Mouse (Mus musculus): ENCODE data around the gene Vps8. TPM values are rescaled to one million over a fixed set of nuclear protein-coding genes. Genes with fewer than 3 reads are reported as not detected.

The Vps8 gene
- polyA plus RNA-seq, 1 experiment from 2014 or later, result 41.1 TPM

- Histone ChIP-seq H3K4me2 (ENCODE audit: low read length) (no peak overlapping the region), H3K27ac (replicated peaks; ENCODE audit: low read depth, low read length) (no peak overlapping the region), H3K4me1 (ENCODE audit: control insufficient read depth, insufficient read depth, low read length) (no peaks in the 10 kb centered on the region), H3K27me3 (ENCODE audit: control insufficient read depth, insufficient read depth, low read length) (no peaks in the 10 kb centered on the region), H3K9ac (replicated peaks; ENCODE audit: low read length) (no peak overlapping the region), H3K4me3 (replicated peaks; ENCODE audit: low read depth, low read length) (no peak overlapping the region), H3K36me3 (ENCODE audit: control insufficient read depth, insufficient read depth, low read length) (peaks cover 8% of the 10 kb centered on the region), H3K9me3 (ENCODE audit: control insufficient read depth, low read length) (no peaks in the 10 kb centered on the region)
- no peak for ATAC-seq (ENCODE audit: low FRiP score, low TSS enrichment)
- WGBS, result 91% methylated on average over 11 of the region's 11 CpGs
- DNase-seq, result no peak
Observed at GRCm38 (mm10) chr16:21637201-21637819, 214.4 kb downstream of the Vps8 start.

DNA sequence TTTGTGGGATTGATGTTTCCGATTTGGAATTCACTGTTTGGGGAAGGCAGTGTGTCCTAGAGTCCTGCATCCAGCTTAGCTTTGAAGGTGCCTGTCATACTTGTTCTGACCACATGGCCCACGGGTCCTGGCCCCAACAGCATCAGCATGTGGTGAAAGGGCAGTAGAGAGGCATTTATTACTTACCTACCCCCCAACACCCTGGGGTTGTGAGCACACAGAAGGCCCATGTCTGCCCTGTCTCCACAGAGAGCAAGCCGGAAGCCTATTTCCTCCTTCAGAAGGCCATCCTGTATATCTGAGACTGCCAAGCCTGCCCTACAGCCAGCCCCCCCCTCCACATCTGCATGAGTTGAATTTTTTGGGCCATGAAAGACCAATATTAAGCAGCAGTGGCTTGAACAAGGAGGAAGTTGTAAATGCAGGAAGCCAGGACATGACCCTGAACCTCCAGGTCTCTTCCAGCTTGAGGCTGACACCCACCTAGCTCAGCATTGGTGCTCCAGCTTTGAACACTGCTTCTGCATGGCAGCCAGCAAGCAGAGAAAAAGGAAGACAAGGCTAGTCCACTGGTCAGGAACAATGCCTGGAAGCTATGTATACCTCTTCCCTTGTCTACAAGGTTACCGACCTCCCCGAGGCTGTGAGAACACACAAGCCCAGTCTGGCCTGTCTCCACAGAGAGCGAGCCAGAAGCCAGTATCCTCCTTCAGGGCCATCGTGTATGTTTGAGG lies 218.0 kb downstream of the Vps8 start:
- ATAC-seq (ENCODE audit: low FRiP score, low TSS enrichment) (no peak), DNase-seq (no peak)
- 91% methylated on average over 7 of the region's 7 CpGs for WGBS
- Histone ChIP-seq H3K36me3 (ENCODE audit: control insufficient read depth, insufficient read depth, low read length) (peaks cover 13% of the 10 kb centered on the region), H3K4me2 (ENCODE audit: low read length) (no peak overlapping the region), H3K9me3 (ENCODE audit: control insufficient read depth, low read length) (no peaks in the 10 kb centered on the region), H3K27ac (replicated peaks; ENCODE audit: low read depth, low read length) (no peak overlapping the region), H3K4me3 (replicated peaks; ENCODE audit: low read depth, low read length) (no peak overlapping the region), H3K4me1 (ENCODE audit: control insufficient read depth, insufficient read depth, low read length) (peaks cover 12% of the 10 kb centered on the region; the same call in 1 of the 2 replicates), H3K9ac (replicated peaks; ENCODE audit: low read length) (no peak overlapping the region), H3K27me3 (ENCODE audit: control insufficient read depth, insufficient read depth, low read length) (no peaks in the 10 kb centered on the region)

DNA sequence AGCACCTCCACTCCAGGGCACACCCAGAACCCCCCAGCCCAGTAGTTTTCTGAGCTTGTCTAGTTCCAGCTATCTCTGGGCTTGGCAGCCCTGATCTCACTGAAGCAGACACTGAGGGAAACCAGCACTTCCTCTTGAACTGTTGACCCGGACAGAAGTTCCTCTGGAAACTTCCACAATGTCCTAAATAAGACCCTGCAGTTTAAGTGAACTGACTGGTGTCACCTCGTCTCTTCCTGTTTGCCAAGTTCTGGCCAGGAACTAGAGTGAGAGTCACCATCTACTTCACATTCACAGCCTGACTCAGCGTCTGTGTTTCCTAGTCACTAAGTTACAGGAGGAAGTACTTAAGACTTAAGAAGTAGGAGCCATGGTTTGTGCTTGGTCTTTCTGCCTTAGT lies 219.0 kb downstream of the Vps8 start:
- Histone ChIP-seq H3K9me3 (ENCODE audit: control insufficient read depth, low read length) (no peaks in the 10 kb centered on the region), H3K36me3 (ENCODE audit: control insufficient read depth, insufficient read depth, low read length) (peaks cover 17% of the 10 kb centered on the region), H3K4me3 (replicated peaks; ENCODE audit: low read depth, low read length) (no peak overlapping the region), H3K27ac (replicated peaks; ENCODE audit: low read depth, low read length) (no peak overlapping the region), H3K9ac (replicated peaks; ENCODE audit: low read length) (no peak overlapping the region), H3K4me2 (ENCODE audit: low read length) (no peak overlapping the region), H3K4me1 (ENCODE audit: control insufficient read depth, insufficient read depth, low read length) (peaks cover 20% of the 10 kb centered on the region; the same call in 1 of the 2 replicates), H3K27me3 (ENCODE audit: control insufficient read depth, insufficient read depth, low read length) (no peaks in the 10 kb centered on the region)
- WGBS, result 91% methylated on average over 3 of the region's 3 CpGs
- DNase-seq (no peak), ATAC-seq (ENCODE audit: low FRiP score, low TSS enrichment) (no peak)

DNA sequence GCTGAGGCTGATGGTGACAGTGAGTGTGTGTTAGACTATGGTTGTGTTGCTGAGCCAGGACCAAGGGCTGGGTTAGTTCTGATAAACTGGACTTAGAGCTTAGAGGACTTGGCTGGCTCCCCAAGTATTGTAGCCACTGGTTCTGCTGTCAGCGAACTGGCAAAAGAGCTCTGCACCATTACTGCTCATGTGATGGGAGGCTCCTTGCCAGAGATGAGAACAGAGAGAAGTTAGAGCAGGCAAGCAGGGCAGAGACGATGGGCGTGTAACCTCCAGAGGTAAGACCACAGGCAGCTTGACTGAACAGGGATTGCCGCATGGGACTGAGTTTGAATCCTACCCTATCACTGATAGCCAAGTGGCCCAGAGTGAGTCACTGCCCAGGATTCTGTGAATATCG lies 220.0 kb downstream of the Vps8 start:
- Histone ChIP-seq H3K9ac (replicated peaks; ENCODE audit: low read length) (no peak overlapping the region), H3K27me3 (ENCODE audit: control insufficient read depth, insufficient read depth, low read length) (no peaks in the 10 kb centered on the region), H3K36me3 (ENCODE audit: control insufficient read depth, insufficient read depth, low read length) (peaks cover 23% of the 10 kb centered on the region), H3K9me3 (ENCODE audit: control insufficient read depth, low read length) (no peaks in the 10 kb centered on the region), H3K4me2 (ENCODE audit: low read length) (no peak overlapping the region), H3K4me3 (replicated peaks; ENCODE audit: low read depth, low read length) (no peak overlapping the region), H3K27ac (replicated peaks; ENCODE audit: low read depth, low read length) (no peak overlapping the region), H3K4me1 (ENCODE audit: control insufficient read depth, insufficient read depth, low read length) (peaks cover 20% of the 10 kb centered on the region; the same call in 1 of the 2 replicates)
- DNase-seq (no peak), ATAC-seq (ENCODE audit: low FRiP score, low TSS enrichment) (no peak)
- WGBS, result 92% methylated on average over 5 of the region's 5 CpGs

GRCm38 (mm10) chr16:21643621-21644041 lies 220.7 kb downstream of the Vps8 start:
- peaks cover 26% of the 10 kb centered on the region for H3K36me3 ChIP-seq (ENCODE audit: control insufficient read depth, insufficient read depth, low read length)
- no peak overlapping the region for H3K9ac ChIP-seq (replicated peaks; ENCODE audit: low read length)
- no peak overlapping the region for H3K4me2 ChIP-seq (ENCODE audit: low read length)
- H3K4me3 ChIP-seq (replicated peaks; ENCODE audit: low read depth, low read length), result no peak overlapping the region
- ATAC-seq (ENCODE audit: low FRiP score, low TSS enrichment) (no peak), DNase-seq (no peak)
- H3K27me3 ChIP-seq (ENCODE audit: control insufficient read depth, insufficient read depth, low read length), result no peaks in the 10 kb centered on the region
- H3K27ac ChIP-seq (replicated peaks; ENCODE audit: low read depth, low read length), result peak overlapping the region; percentile 66
- H3K9me3 ChIP-seq (ENCODE audit: control insufficient read depth, low read length), result no peaks in the 10 kb centered on the region
- WGBS, result 80% methylated on average over 2 of the region's 2 CpGs
- peaks cover 20% of the 10 kb centered on the region; the same call in 1 of the 2 replicates for H3K4me1 ChIP-seq (ENCODE audit: control insufficient read depth, insufficient read depth, low read length)

DNA sequence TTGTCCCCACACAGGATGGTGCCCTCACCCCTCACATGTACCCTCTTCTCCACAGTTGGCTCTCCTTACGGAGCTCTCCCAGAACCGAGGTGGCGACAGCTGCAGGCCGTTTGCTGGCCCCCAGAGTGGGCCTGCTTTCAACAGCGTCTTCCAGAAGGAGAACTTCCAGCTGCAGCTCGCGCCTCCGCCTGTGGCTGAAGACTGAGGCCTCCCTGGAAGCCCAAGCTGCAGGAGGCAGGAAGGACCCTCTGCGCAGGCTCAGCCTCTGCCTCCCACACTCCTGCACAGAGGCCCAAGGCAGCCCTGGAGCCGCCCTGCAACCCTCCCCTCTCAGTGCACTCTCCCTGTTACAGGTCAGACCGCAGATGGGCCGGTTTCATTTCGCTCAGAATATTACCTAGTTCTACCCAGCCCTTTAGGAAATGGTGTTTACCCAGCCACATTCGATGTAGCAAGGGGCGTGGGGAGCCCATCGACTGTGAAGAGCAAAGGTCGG lies 221.2 kb downstream of the Vps8 start:
- peak overlapping the region; percentile 66 for H3K27ac ChIP-seq (replicated peaks; ENCODE audit: low read depth, low read length)
- peak; percentile 38 for DNase-seq
- H3K36me3 ChIP-seq (ENCODE audit: control insufficient read depth, insufficient read depth, low read length), result peaks cover 30% of the 10 kb centered on the region
- 0 out of 2 replicates have a peak, but pooled peaks have one; percentile 51 for ATAC-seq (ENCODE audit: low FRiP score, low TSS enrichment)
- WGBS, result 44% methylated on average over 17 of the region's 17 CpGs
- H3K4me1 ChIP-seq (ENCODE audit: control insufficient read depth, insufficient read depth, low read length), result peaks cover 20% of the 10 kb centered on the region; the same call in 1 of the 2 replicates
- H3K9me3 ChIP-seq (ENCODE audit: control insufficient read depth, low read length), result no peaks in the 10 kb centered on the region
- no peaks in the 10 kb centered on the region for H3K27me3 ChIP-seq (ENCODE audit: control insufficient read depth, insufficient read depth, low read length)
- no peak overlapping the region for H3K9ac ChIP-seq (replicated peaks; ENCODE audit: low read length)
- H3K4me3 ChIP-seq (replicated peaks; ENCODE audit: low read depth, low read length), result no peak overlapping the region
- no peak overlapping the region for H3K4me2 ChIP-seq (ENCODE audit: low read length)

DNA sequence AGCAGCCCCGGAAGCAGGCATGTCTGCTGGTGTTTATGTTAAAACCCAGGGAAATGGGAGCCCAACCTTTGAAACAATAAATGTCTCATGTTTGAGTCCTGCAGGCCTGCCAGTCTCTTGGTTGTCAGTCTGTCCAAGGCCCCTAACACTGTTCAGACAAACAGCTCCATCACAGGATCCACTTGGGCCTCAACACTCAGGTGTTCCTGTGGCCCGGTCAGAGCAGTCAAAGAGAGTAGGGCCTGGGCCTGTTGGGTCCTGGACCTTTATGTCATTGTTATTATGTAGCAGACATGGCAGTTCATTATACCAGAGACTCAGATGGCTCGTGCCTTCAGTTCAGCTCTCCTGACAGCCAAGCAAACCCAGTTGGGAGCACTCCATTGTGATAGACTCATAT lies 221.7 kb downstream of the Vps8 start:
- peaks cover 20% of the 10 kb centered on the region; the same call in 1 of the 2 replicates for H3K4me1 ChIP-seq (ENCODE audit: control insufficient read depth, insufficient read depth, low read length)
- WGBS, result 57% methylated on average over 3 of the region's 3 CpGs
- H3K27ac ChIP-seq (replicated peaks; ENCODE audit: low read depth, low read length), result peak overlapping the region; percentile 66
- ATAC-seq (ENCODE audit: low FRiP score, low TSS enrichment) (no peak), DNase-seq (no peak)
- H3K27me3 ChIP-seq (ENCODE audit: control insufficient read depth, insufficient read depth, low read length), result no peaks in the 10 kb centered on the region
- no peak overlapping the region for H3K9ac ChIP-seq (replicated peaks; ENCODE audit: low read length)
- H3K4me3 ChIP-seq (replicated peaks; ENCODE audit: low read depth, low read length), result no peak overlapping the region
- H3K4me2 ChIP-seq (ENCODE audit: low read length), result no peak overlapping the region
- no peaks in the 10 kb centered on the region for H3K9me3 ChIP-seq (ENCODE audit: control insufficient read depth, low read length)
- H3K36me3 ChIP-seq (ENCODE audit: control insufficient read depth, insufficient read depth, low read length), result peaks cover 33% of the 10 kb centered on the region

DNA sequence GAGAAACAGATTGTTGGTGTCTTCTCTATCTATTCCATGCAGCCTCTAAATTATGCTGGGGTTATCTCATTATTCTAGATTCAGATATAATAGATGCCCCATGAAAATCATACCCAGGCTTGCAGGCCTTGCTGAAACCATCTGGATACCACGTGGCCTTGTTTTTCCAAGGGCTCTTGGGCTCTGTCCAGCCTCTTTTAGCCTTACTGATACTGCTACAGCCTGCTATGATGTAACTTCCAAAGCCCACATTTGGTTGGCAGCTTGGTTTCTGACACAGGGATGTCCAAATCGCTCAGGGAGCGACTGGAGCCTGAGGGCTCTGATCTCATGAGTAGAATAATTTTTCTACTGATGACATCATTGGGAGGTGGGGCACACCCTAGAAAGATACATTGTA lies 223.0 kb downstream of the Vps8 start:
- H3K9ac ChIP-seq (replicated peaks; ENCODE audit: low read length), result no peak overlapping the region
- no peak overlapping the region for H3K4me2 ChIP-seq (ENCODE audit: low read length)
- peaks cover 39% of the 10 kb centered on the region for H3K36me3 ChIP-seq (ENCODE audit: control insufficient read depth, insufficient read depth, low read length)
- no peaks in the 10 kb centered on the region for H3K9me3 ChIP-seq (ENCODE audit: control insufficient read depth, low read length)
- DNase-seq (no peak), ATAC-seq (ENCODE audit: low FRiP score, low TSS enrichment) (no peak)
- no peak overlapping the region for H3K27ac ChIP-seq (replicated peaks; ENCODE audit: low read depth, low read length)
- 84% methylated on average over 3 of the region's 3 CpGs for WGBS
- H3K27me3 ChIP-seq (ENCODE audit: control insufficient read depth, insufficient read depth, low read length), result no peaks in the 10 kb centered on the region
- peaks cover 20% of the 10 kb centered on the region; the same call in 1 of the 2 replicates for H3K4me1 ChIP-seq (ENCODE audit: control insufficient read depth, insufficient read depth, low read length)
- H3K4me3 ChIP-seq (replicated peaks; ENCODE audit: low read depth, low read length), result no peak overlapping the region
